Mouse (Mus musculus) cortical plate, adult 2 months (tissue): Measurements from ENCODE around the gene Irak3.

Experiments used
- CTCF ChIP-seq: fragments of 200-500 bp; IDR thresholded peaks from 2 replicates; pipeline ENCODE4 v1.5.1; 2011; ENCODE audit warnings: mild to moderate bottlenecking, control low read depth, low read length; ENCODE audit not compliant: insufficient read depth; ENCODE audit errors: extremely low read depth
- POLR2A ChIP-seq: fragments of 200-500 bp; IDR thresholded peaks from 2 replicates; pipeline ENCODE4 v1.6.1; 2011; ENCODE audit warnings: mild to moderate bottlenecking, low read length, control low read depth; ENCODE audit not compliant: insufficient read depth; ENCODE audit errors: extremely low read depth

- TF ChIP-seq POLR2A (no peak), CTCF (no peak)
These were observed 60.9 kb downstream of the Irak3 start for GRCm38 (mm10) chr10:120140916-120141516.
